Mouse (Mus musculus) CH12.LX (cell line): ENCODE data around the gene Tm4sf1. TPM values are rescaled to one million over a fixed set of nuclear protein-coding genes. Genes with fewer than 3 reads are reported as not detected.

ENCODE experiments used
- DNase-seq: peaks from one replicate; pipeline ENCODE4 v3.0.0-alpha.2; 2013; ENCODE audit errors: extremely low read depth
- H3K27ac ChIP-seq: 2 replicates; pipeline ENCODE4 v1.5.1; 2012; ENCODE audit warnings: low read depth, mild to moderate bottlenecking, control low read depth, moderate library complexity; ENCODE audit not compliant: insufficient read depth
- H3K27me3 ChIP-seq: replicated peaks from 2 replicates; pipeline ENCODE3; 2012; ENCODE audit warnings: inconsistent platforms
- H3K36me3 ChIP-seq, 2 experiments: replicated peaks in 1 of 2; 2 replicates each; pipeline versions ENCODE3 to v1.6.1; 2012; ENCODE audit warnings: inconsistent platforms in 1 of 2, low read length in 1 of 2, mild to moderate bottlenecking in 1 of 2, mixed read lengths in 1 of 2, moderate library complexity in 1 of 2; ENCODE audit not compliant: control insufficient read depth in 1 of 2, insufficient read depth in 1 of 2
- H3K4me1 ChIP-seq, 2 experiments: 2 replicates each; pipeline ENCODE4 v1.6.1; 2012; ENCODE audit warnings: inconsistent platforms in 1 of 2, moderate library complexity in 1 of 2; ENCODE audit not compliant: insufficient read depth in 2 of 2, control insufficient read depth in 1 of 2
- H3K4me2 ChIP-seq: 2 replicates; pipeline ENCODE4 v1.6.1; 2012; ENCODE audit warnings: low read depth, mild to moderate bottlenecking, control low read depth; ENCODE audit not compliant: poor library complexity, insufficient read depth, severe bottlenecking
- H3K4me3 ChIP-seq, 3 experiments: fragments of 150-350 bp in 1 of 3; sonication (generic) in 1 of 3; replicated peaks in 1 of 3; 2 replicates each; pipeline versions ENCODE3 to v1.5.1; 2011 to 2012; ENCODE audit warnings: low read depth in 2 of 3, low read length in 2 of 3, mild to moderate bottlenecking in 2 of 3, moderate library complexity in 2 of 3, control low read depth in 1 of 3, improper control_type of control experiment in 1 of 3, inconsistent platforms in 1 of 3, mixed read lengths in 1 of 3; ENCODE audit not compliant: poor library complexity in 1 of 3
- H3K79me2 ChIP-seq: replicated peaks from 2 replicates; pipeline ENCODE4 v1.6.1; 2012; ENCODE audit warnings: mild to moderate bottlenecking, moderate library complexity; ENCODE audit not compliant: control insufficient read depth, poor library complexity, insufficient read depth, severe bottlenecking; ENCODE audit errors: extremely low read depth
- H3K9ac ChIP-seq: 2 replicates; pipeline ENCODE4 v1.6.1; 2012; ENCODE audit warnings: low read depth, mild to moderate bottlenecking, control low read depth, moderate library complexity; ENCODE audit not compliant: insufficient read depth
- H3K9me3 ChIP-seq: replicated peaks from 2 replicates; pipeline ENCODE3; 2012; ENCODE audit warnings: low read length, inconsistent platforms, mixed read lengths
- BHLHE40 ChIP-seq: IDR thresholded peaks from 2 replicates; pipeline ENCODE4 v1.6.1; 2011; ENCODE audit warnings: mild to moderate bottlenecking, low read depth, low read length, improper control_type of control experiment
- CHD1 ChIP-seq: IDR thresholded peaks from 2 replicates; pipeline ENCODE4 v1.6.1; 2012; ENCODE audit warnings: low read depth, low read length, improper control_type of control experiment, inconsistent platforms
- CHD2 ChIP-seq: IDR thresholded peaks from 2 replicates; pipeline ENCODE4 v1.6.1; 2011; ENCODE audit warnings: low read length, improper control_type of control experiment
- CTCF ChIP-seq, 2 experiments: IDR thresholded peaks in 1 of 2; conservative IDR thresholded peaks in 1 of 2; 2 replicates each; pipeline ENCODE4 v1.5.1; 2011 to 2012; ENCODE audit warnings: low read depth in 2 of 2, low read length in 2 of 2, improper control_type of control experiment in 1 of 2, inconsistent platforms in 1 of 2, mild to moderate bottlenecking in 1 of 2, moderate library complexity in 1 of 2
- E2F4 ChIP-seq: IDR thresholded peaks from 2 replicates; pipeline ENCODE4 v1.6.1; 2011; ENCODE audit warnings: low read depth, low read length, improper control_type of control experiment; ENCODE audit not compliant: insufficient replicate concordance
- ELF1 ChIP-seq: IDR thresholded peaks from 2 replicates; pipeline ENCODE4 v1.6.1; 2014; ENCODE audit warnings: low read depth, mild to moderate bottlenecking, inconsistent platforms, low read length, improper control_type of control experiment
- EP300 ChIP-seq: IDR thresholded peaks from 2 replicates; pipeline ENCODE4 v1.6.1; 2011; ENCODE audit warnings: low read length, improper control_type of control experiment
- ETS1 ChIP-seq: conservative IDR thresholded peaks from 2 replicates; pipeline ENCODE4 v1.6.1; 2012; ENCODE audit warnings: low read depth, mild to moderate bottlenecking, inconsistent platforms, low read length, improper control_type of control experiment, moderate library complexity
- HCFC1 ChIP-seq: IDR thresholded peaks from 2 replicates; pipeline ENCODE4 v1.6.1; 2012; ENCODE audit warnings: low read depth, mild to moderate bottlenecking, inconsistent platforms, low read length, improper control_type of control experiment
- IRF4 ChIP-seq: IDR thresholded peaks from 2 replicates; pipeline ENCODE4 v1.6.1; 2014; ENCODE audit warnings: low read depth, mild to moderate bottlenecking, inconsistent platforms, low read length, improper control_type of control experiment
- JUN ChIP-seq: IDR thresholded peaks from 2 replicates; pipeline ENCODE4 v1.6.1; 2011; ENCODE audit warnings: low read depth, mild to moderate bottlenecking, low read length, improper control_type of control experiment, moderate library complexity; ENCODE audit not compliant: insufficient read depth
- JUND ChIP-seq: conservative IDR thresholded peaks from 2 replicates; pipeline ENCODE4 v1.6.1; 2011; ENCODE audit warnings: low read depth, low read length, improper control_type of control experiment
- KAT2A ChIP-seq: IDR thresholded peaks from 2 replicates; pipeline ENCODE4 v1.6.1; 2012; ENCODE audit warnings: low read length, improper control_type of control experiment, inconsistent platforms; ENCODE audit not compliant: insufficient replicate concordance
- MAFK ChIP-seq: IDR thresholded peaks from 2 replicates; pipeline ENCODE4 v1.6.1; 2011; ENCODE audit warnings: low read length, improper control_type of control experiment; ENCODE audit not compliant: insufficient replicate concordance
- MAZ ChIP-seq: IDR thresholded peaks from 2 replicates; pipeline ENCODE4 v1.6.1; 2012; ENCODE audit warnings: low read depth, mild to moderate bottlenecking, inconsistent platforms, low read length, improper control_type of control experiment, moderate library complexity
- MEF2A ChIP-seq: IDR thresholded peaks from 2 replicates; pipeline ENCODE4 v1.6.1; 2014; ENCODE audit warnings: low read depth, mild to moderate bottlenecking, inconsistent platforms, low read length, improper control_type of control experiment, borderline replicate concordance
- MYC ChIP-seq: IDR thresholded peaks from 2 replicates; pipeline ENCODE4 v1.6.1; 2011; ENCODE audit warnings: low read depth, mild to moderate bottlenecking, improper control_type of control experiment, low read length
- NRF1 ChIP-seq: IDR thresholded peaks from 2 replicates; pipeline ENCODE4 v1.6.1; 2014; ENCODE audit warnings: low read depth, mild to moderate bottlenecking, inconsistent platforms, low read length, improper control_type of control experiment, moderate library complexity
- PAX5 ChIP-seq: IDR thresholded peaks from 2 replicates; pipeline ENCODE4 v1.6.1; 2012; ENCODE audit warnings: low read length, inconsistent platforms, mixed read lengths
- POLR2A ChIP-seq: IDR thresholded peaks from 2 replicates; pipeline ENCODE4 v1.6.1; 2011; ENCODE audit warnings: low read depth, mild to moderate bottlenecking, improper control_type of control experiment, low read length
- POLR2AphosphoS2 ChIP-seq: IDR thresholded peaks from 2 replicates; pipeline ENCODE4 v1.6.1; 2011; ENCODE audit warnings: low read depth, low read length, improper control_type of control experiment
- RAD21 ChIP-seq: IDR thresholded peaks from 2 replicates; pipeline ENCODE4 v1.6.1; 2011; ENCODE audit warnings: low read depth, mild to moderate bottlenecking, low read length, improper control_type of control experiment, moderate library complexity
- RCOR1 ChIP-seq: conservative IDR thresholded peaks from 2 replicates; pipeline ENCODE4 v1.6.1; 2012; ENCODE audit warnings: low read depth, mild to moderate bottlenecking, inconsistent platforms, low read length, improper control_type of control experiment
- SIN3A ChIP-seq: IDR thresholded peaks from 2 replicates; pipeline ENCODE4 v1.6.1; 2012; ENCODE audit warnings: low read length, improper control_type of control experiment, inconsistent platforms
- SMC3 ChIP-seq: IDR thresholded peaks from 2 replicates; pipeline ENCODE4 v1.6.1; 2011; ENCODE audit warnings: low read depth, low read length, improper control_type of control experiment
- TBP ChIP-seq: conservative IDR thresholded peaks from 2 replicates; pipeline ENCODE4 v1.6.1; 2011; ENCODE audit warnings: low read depth, low read length, improper control_type of control experiment
- TCF12 ChIP-seq: IDR thresholded peaks from 2 replicates; pipeline ENCODE4 v1.6.1; 2014; ENCODE audit warnings: low read depth, mild to moderate bottlenecking, inconsistent platforms, low read length, improper control_type of control experiment
- UBTF ChIP-seq: IDR thresholded peaks from 2 replicates; pipeline ENCODE4 v1.6.1; 2012; ENCODE audit warnings: low read depth, mild to moderate bottlenecking, inconsistent platforms, low read length, improper control_type of control experiment, moderate library complexity
- USF1 ChIP-seq: IDR thresholded peaks from 2 replicates; pipeline ENCODE4 v1.6.1; 2014; ENCODE audit warnings: low read depth, mild to moderate bottlenecking, inconsistent platforms, low read length, improper control_type of control experiment
- ZKSCAN1 ChIP-seq: IDR thresholded peaks from 2 replicates; pipeline ENCODE4 v1.6.1; 2012; ENCODE audit warnings: low read depth, inconsistent platforms, low read length, improper control_type of control experiment, borderline replicate concordance
- ZMIZ1 ChIP-seq: IDR thresholded peaks from 2 replicates; pipeline ENCODE4 v1.6.1; 2012; ENCODE audit warnings: low read depth, mild to moderate bottlenecking, inconsistent platforms, low read length, improper control_type of control experiment
- ZNF384 ChIP-seq: IDR thresholded peaks from 2 replicates; pipeline ENCODE4 v1.6.1; 2012; ENCODE audit warnings: low read depth, low read length, improper control_type of control experiment, inconsistent platforms
- dilution Hi-C: fragments of 300-500 bp; cut with MboI; formaldehyde crosslinking; loops from 2 replicates; pipeline ENCODE4 v1.14.3; 2020; ENCODE audit warnings: low sequenced_read_pairs; ENCODE audit not compliant: extremely low pct_unique_long_range_greater_than_20kb, extremely low pct_ligation_motif_present
- in situ Hi-C: fragments of 300-500 bp; cut with MboI; formaldehyde crosslinking; loops from 3 replicates; pipeline ENCODE4 v1.14.3; 2019; ENCODE audit warnings: low sequenced_read_pairs, low pct_ligation_motif_present, low pct_unique_long_range_greater_than_20kb, mixed read lengths
- polyA plus RNA-seq: library from polyadenylated mRNA; unstranded; fragments of >175 nt; gene quantifications from 2 replicates; pipeline ENCODE4 v1.2.1, GENCODE M21; 2012; ENCODE audit warnings: low read depth; ENCODE audit not compliant: insufficient read length
- total RNA-seq, 2 experiments: library from RNA; depleted of rRNA; stranded (reverse); fragments of 300-350 nt in 1 of 2; fragments of >200 nt in 1 of 2; gene quantifications; 2 replicates each; pipeline ENCODE4 v1.2.3; 2012 to 2014

Tm4sf1 gene
- total and polyA plus RNA-seq, 3 experiments: not detected

DNA sequence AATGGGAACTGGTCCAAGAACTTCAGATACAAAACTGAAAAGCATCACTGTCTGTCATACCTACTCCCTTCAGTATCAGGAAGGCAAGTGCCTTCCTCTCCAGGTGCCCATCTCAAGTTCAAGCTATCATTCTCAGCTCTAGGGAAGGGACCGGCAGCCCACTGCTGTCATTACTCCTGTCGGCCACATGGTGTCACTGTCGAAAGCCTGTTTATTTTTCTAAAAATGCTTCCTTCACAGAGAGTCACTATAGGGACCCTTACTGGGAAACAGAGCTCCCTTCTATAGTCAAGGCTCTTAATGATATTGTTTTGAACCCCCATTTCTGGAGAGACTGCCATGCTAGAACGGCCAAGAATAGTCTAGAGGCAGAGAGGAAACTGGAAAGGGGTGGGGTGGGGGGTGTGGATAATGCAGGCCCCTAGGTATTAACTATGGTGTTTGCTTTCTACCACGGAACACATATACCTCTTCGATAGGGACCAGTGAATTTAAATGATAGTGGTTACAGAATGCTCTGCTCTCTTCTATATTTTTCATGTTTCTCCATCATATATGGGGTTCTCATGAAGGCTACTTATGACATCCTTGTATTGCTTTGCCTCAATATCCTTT, 34.1 kb downstream of the Tm4sf1 start:
- DNase-seq: peak; percentile 51

DNA sequence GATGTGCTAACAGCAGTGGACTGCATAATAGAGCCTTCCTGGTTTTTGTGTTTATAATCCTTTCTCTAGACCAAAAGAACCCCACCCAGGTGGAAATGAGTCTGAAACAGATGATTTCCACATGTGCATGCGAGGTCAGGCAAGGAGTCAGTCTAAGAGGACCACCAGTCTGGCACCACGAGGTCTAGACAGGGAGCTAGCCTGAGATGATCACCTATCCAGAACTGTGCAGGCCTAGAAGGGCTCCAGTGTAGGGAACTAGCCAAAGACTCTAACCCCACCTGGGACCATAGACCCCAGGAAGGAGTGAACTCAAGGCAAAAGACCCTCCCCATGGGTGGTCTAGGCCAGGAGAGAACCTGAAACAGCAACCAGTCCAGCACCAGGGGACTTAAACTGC, 48.7 kb downstream of the Tm4sf1 start:
- H3K27ac ChIP-seq: no peak overlapping the region
- dilution Hi-C loops: no loop called here
- H3K9ac ChIP-seq: no peak overlapping the region
- no peak for TF ChIP-seq POLR2AphosphoS2
- TF ChIP-seq ELF1: no peak
- TF ChIP-seq TBP: no peak
- no peak for TF ChIP-seq RCOR1
- TF ChIP-seq KAT2A: no peak
- no peak for TF ChIP-seq USF1
- no peak for TF ChIP-seq MEF2A
- no peak for TF ChIP-seq BHLHE40
- TF ChIP-seq POLR2A: no peak
- no peak for TF ChIP-seq IRF4
- no peak for TF ChIP-seq SIN3A
- TF ChIP-seq E2F4: no peak
- TF ChIP-seq ZKSCAN1: no peak
- no peak for TF ChIP-seq TCF12
- TF ChIP-seq HCFC1: no peak
- TF ChIP-seq NRF1: no peak
- no peak for TF ChIP-seq UBTF
- H3K36me3 ChIP-seq: no peaks in the 10 kb centered on the region
- H3K4me2 ChIP-seq: no peak overlapping the region
- no peaks in the 10 kb centered on the region for H3K4me1 ChIP-seq
- no peaks in the 10 kb centered on the region for H3K79me2 ChIP-seq
- H3K4me3 ChIP-seq: no peak overlapping the region
- H3K9me3 ChIP-seq: no peaks in the 10 kb centered on the region
- in situ Hi-C loops: loop anchor here (25.0 kb wide), 1 partner anchor 359 kb away; no protein-coding TSS in a partner anchor
- no peaks in the 10 kb centered on the region for H3K27me3 ChIP-seq
- no peak for DNase-seq

More for the DNA sequence above, 34.1 kb downstream of the Tm4sf1 start:
- no peak overlapping the region for H3K9ac ChIP-seq
- no peaks in the 10 kb centered on the region for H3K27me3 ChIP-seq
- H3K36me3 ChIP-seq: no peaks in the 10 kb centered on the region
- no peaks in the 10 kb centered on the region for H3K79me2 ChIP-seq
- no peaks in the 10 kb centered on the region for H3K4me1 ChIP-seq
- no peak overlapping the region for H3K27ac ChIP-seq
- in situ Hi-C loops (loop anchor here (10.0 to 25.0 kb wide), 2 partner anchors 167 to 345 kb away; no protein-coding TSS in a partner anchor), dilution Hi-C loops (no loop called here)
- H3K4me3 ChIP-seq: no peak overlapping the region
- H3K9me3 ChIP-seq: no peaks in the 10 kb centered on the region
- H3K4me2 ChIP-seq: no peak overlapping the region
- TF ChIP-seq MEF2A: no peak
- TF ChIP-seq ZMIZ1: no peak
- TF ChIP-seq ETS1: no peak
- TF ChIP-seq TBP: no peak
- no peak for TF ChIP-seq ZNF384
- TF ChIP-seq JUN: no peak
- TF ChIP-seq CHD2: no peak
- no peak for TF ChIP-seq MAFK
- TF ChIP-seq UBTF: no peak
- TF ChIP-seq RAD21: peak; percentile 74
- no peak for TF ChIP-seq MYC
- TF ChIP-seq CHD1: no peak
- no peak for TF ChIP-seq EP300
- no peak for TF ChIP-seq POLR2A
- TF ChIP-seq SMC3: peak; percentile 82
- TF ChIP-seq CTCF (conservative IDR thresholded peaks at IDR 0.05 in 1 of 2, IDR thresholded peaks at IDR 0.05 in 1 of 2; ENCODE audit: low read depth in 2 of 2, low read length in 2 of 2): peak; percentile 78 to 83
- no peak for TF ChIP-seq E2F4
- no peak for TF ChIP-seq USF1
- no peak for TF ChIP-seq PAX5
- no peak for TF ChIP-seq MAZ
- no peak for TF ChIP-seq NRF1
- TF ChIP-seq JUND: no peak
- no peak for TF ChIP-seq ELF1
